Mouse (Mus musculus) activated CD4-positive, CD25-positive, alpha-beta regulatory T cell, adult 4 months (primary cell): ENCODE data around the gene Arg2. TPM values are rescaled to one million over a fixed set of nuclear protein-coding genes. Genes with fewer than 3 reads are reported as not detected.
"Not testable (repeated sequence)": the region's sequence is repeated elsewhere in the genome, so short reads cannot be mapped to it uniquely, and the experiment has no call there.

ENCODE experiments used
- ATAC-seq: one replicate; pipeline ENCODE4 v1.8.0; 2017
- polyA plus RNA-seq, 2 experiments: library from polyadenylated mRNA; unstranded; fragments of 100-300 nt; shearing (Covaris generic); gene quantifications; one replicate each; pipeline ENCODE4 v1.2.1; 2017

Arg2 gene
- polyA plus RNA-seq, 2 experiments from 2014 or later, result 0.48 TPM; not detected in 1

DNA sequence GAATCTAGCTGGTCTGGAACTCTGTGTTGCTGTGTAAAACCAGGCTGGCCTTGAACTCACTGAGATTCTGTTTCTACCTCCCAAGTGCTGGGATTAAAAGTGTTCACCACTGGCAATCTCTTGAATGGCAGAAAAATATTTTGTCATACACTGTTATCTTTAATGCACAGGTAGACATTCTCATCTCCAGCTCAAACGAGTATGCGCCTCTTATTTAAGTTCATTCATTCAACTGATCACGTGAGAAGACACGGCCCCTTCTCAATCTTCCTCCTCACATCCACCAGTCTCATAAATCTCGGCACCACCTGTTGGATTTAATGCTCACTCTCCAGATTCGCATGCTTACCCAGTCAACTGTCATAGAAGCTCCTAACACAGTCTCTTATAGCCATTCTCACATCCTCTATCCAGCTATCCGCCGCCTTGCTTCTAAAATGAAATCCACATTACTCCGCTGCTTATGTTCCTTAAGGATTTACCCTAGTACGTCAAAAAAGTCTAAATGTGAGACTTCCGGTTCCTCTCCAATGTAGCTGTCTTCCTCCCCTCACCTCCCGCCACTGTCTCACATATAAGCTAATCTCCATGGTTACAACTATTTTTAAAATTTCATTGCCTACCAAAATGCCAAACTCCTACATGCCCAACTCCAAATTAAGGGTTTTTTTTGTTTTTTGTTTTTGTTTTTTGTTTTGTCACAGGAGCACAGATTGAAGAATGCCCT, 40.9 kb downstream of the Arg2 start:
- ATAC-seq, result no peak

GRCm38 (mm10) chr12:79172019-79172941, 41.7 kb downstream of the Arg2 start, which contains the start of gene Vti1b:
TSS of gene Vti1b (minus strand) at chr12:79172667.
- ATAC-seq, result peak; percentile 92

GRCm38 (mm10) chr12:79173721-79174120, 43.1 kb downstream of the Arg2 start:
- ATAC-seq, result no peak

- ATAC-seq, result no peak
These were observed 45.4 kb downstream of the Arg2 start for GRCm38 (mm10) chr12:79175998-79176397.

DNA sequence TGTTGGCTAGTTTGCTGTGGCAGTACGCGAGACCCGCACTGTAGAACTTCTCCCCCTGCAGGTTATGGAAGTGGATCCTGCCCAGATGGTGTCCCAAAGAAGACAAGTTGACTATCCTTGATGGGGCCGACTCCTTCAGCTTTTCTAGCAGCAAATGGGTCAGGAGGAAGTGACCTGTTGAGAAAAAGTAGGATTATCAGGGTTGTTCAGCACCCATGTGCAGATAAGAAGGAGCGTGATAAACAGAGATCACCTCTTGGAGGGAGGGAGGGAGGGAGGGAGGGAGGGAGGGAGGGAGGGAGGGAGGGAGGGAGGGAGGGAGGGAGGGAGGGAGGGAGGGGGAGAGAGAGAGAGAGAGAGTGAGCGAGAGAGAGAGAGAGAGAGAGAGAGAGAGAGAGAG, 54.6 kb downstream of the Arg2 start:
- not testable (repeated sequence) for ATAC-seq

DNA sequence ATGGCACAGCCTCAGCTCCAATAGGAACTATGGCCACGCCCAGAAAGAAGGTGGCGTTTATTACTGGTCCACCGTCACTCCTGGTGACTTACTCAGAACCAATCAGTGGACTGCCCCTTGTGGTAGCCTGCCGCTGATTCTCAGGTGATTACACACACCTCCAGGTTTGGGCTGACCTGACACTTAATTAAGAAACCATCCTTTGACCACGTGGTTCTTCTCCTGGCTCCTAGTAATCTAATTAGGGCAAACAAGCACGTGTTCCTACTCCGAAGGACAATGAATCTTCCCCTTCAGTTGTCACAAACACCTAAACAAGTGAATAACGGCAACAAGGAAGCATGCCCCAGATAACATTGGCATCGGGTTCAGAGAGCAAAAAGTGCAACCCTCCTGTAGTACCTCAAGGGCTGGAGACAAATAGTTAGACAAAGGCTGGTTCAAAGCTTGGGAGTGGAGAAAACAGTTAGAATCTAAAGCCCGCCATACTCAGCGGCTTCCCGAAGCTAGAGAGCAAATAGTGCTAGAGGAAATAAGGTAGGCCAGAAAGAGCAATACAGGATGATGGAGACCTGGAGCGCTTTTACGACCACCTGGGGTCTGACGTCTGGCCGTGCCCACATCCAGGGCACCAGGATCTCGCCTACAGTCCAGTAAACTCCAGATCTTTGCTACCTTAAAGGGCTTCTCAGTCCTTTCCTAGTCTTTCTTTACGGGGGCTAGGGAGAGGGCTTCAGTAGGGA, 60.5 kb downstream of the Arg2 start:
- peak; percentile 86 for ATAC-seq

- peak; percentile 86 for ATAC-seq
These were observed 61.1 kb downstream of the Arg2 start for GRCm38 (mm10) chr12:79191701-79192100.

DNA sequence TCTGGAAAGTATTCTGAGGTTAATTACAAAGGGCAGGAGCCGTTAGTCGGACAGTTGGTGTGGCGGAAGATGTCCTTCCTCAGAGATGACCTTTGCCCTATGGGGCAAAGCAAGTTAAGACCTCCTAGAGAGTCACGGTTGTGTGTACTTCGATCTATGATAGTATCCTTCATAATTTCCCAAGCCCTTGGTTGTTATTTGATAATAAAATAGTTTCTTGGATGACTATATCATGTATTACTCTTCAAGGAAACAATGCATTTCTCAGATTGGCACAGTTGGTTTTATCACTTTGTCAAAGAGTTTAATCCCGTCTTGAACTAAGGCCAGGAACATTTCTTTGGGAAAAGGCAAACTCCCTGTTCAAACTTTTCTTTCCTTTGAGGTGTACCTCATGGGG, 61.6 kb downstream of the Arg2 start, which contains the start of gene Rdh11:
TSS of gene Rdh11 (minus strand) at position 101 of the 400 bp plus-strand sequence.
- ATAC-seq, result no peak

DNA sequence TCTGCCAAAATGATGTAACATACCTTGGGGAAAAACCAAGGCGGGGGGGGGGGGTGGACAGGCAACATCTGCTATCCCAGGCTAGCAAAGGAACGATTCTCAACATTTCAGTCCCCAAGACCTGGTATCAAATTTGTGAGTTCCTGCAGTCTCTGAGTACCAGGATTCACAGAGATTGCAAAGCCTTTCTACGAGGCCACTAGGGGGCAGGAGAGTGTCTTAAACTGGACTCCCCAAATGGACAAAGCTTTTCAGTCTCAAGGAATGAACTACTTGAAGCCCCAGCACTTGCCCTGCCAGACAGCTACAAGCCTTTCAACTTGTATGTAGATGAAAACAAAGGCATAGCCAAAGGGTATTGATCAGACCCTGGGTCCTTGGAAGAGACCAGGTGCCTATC, 62.9 kb downstream of the Arg2 start:
- no peak for ATAC-seq

DNA sequence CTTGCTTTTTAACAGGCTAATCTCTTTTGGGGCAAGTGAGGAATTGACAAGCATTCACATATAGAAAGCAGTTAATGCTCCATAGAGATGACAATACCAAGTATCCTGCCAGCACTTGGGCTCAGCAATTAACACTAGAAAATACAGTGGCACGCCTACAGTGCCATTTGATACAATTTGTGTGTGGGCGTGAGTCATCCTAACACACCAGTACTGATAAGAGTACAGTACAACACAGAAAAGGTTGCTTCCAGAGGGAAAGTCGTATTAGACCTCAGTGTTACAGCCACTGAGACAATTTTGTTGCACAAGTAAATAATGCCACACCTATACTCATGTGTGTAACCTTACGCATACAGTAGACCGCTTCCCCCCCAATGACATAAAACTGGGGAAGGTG, 66.5 kb downstream of the Arg2 start:
- no peak for ATAC-seq

DNA sequence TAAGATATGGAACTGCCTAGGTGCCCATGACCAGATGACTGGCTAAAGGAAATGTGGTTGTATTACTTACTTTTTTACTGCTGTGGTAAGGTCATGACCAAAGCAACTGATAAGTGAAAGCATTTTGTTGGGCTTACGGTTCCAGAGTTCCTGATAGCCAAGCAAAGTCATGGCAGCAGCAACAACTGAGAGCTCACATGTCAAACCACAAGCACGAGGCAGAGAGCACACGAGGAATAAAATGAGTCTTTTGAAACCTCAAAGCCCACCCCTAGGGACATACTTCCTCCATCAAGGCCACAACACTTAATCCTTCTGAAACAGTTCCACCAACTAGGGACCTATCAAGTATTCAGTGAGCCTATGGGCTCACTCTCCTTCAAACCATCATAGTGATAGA, 71.3 kb downstream of the Arg2 start:
- no peak for ATAC-seq

Other genes starting within 250 kb of the Arg2 start
- gene Plek2, start 223.8 kb upstream of the Arg2 start, polyA plus RNA-seq, result under 1 TPM in 1 of 2 experiments, not detected in 1; 0.34 TPM
- gene Tmem229b, start 123.2 kb upstream of the Arg2 start, polyA plus RNA-seq, result 10 to 100 TPM; 27.1 to 30.5 TPM
- under 1 TPM; 0.13 TPM for gene Plekhh1, start 101.6 kb upstream of the Arg2 start, polyA plus RNA-seq
- gene Pigh, start 41.1 kb upstream of the Arg2 start, polyA plus RNA-seq, result 10 to 100 TPM; 27.6 to 29.9 TPM
- gene Vti1b, start 41.9 kb downstream of the Arg2 start, polyA plus RNA-seq, result 10 to 100 TPM; 38.2 to 61.7 TPM
- gene Rdh11, start 61.5 kb downstream of the Arg2 start, polyA plus RNA-seq, result 10 to 100 TPM; 13.2 to 17.5 TPM
- gene Rdh12, start 78.1 kb downstream of the Arg2 start, polyA plus RNA-seq, result 10 to 100 TPM; 11.2 to 20.6 TPM
- gene Zfyve26, start 165.5 kb downstream of the Arg2 start, polyA plus RNA-seq, result 10 to 100 TPM; 16.4 to 23.8 TPM
- gene Rad51b, start 166.5 kb downstream of the Arg2 start, polyA plus RNA-seq, result 1 to 10 TPM; 1.9 to 2.8 TPM